Mouse (Mus musculus) gastrocnemius, postnatal 10 days (tissue): ENCODE data around the gene Tcte1. TPM values are rescaled to one million over a fixed set of nuclear protein-coding genes. Genes with fewer than 3 reads are reported as not detected.
A peak's percentile ranks its signal among the peaks of the same experiment; 100 is the strongest.

Experiments used
- DNase-seq: peaks from one replicate; pipeline ENCODE4 v3.0.0; 2021; ENCODE audit warnings: mixed read lengths
- long read RNA-seq, 2 experiments: library from polyadenylated mRNA; stranded (forward); transcript quantifications; one replicate each; pipeline ENCODE4 v2.0.0; 2021
- total RNA-seq, 2 experiments: library from RNA; stranded (reverse); gene quantifications; 2 replicates each; pipeline ENCODE4 v1.2.3; 2021

The Tcte1 gene
- not detected for total RNA-seq
- long read RNA-seq, experiment 1 = 0 reads
- long read RNA-seq, experiment 2 = 0 reads

DNA sequence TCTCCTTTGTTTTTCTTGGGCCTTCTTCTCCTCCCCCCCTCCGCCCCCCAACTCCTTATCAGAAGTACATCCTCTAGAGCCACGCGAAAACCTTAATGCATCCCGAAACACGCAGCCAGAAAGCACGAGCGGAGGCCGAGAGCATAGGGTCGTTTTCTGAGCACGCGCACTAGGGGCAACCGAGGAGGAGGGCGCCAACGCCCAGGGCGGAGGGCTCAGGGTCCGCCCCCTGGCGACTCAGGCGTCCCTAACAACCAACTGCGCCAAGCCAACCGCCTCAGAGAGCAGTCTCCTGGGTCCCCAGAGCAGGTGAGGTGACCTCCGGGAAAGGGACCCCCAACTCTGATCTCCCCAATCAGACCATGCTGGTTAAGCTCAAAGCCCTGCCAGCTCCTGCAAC, at the start of gene Tcte1:
Gene Tcte1 (plus strand): TSS at position 172 of the 400 bp plus-strand sequence.
- DNase-seq = no peak

- no peak for DNase-seq
Observed at GRCm38 (mm10) chr17:45473667-45474066, 49.6 kb upstream of the Tcte1 start.

- no peak for DNase-seq
Observed at GRCm38 (mm10) chr17:45474146-45474545, 49.1 kb upstream of the Tcte1 start.

DNA sequence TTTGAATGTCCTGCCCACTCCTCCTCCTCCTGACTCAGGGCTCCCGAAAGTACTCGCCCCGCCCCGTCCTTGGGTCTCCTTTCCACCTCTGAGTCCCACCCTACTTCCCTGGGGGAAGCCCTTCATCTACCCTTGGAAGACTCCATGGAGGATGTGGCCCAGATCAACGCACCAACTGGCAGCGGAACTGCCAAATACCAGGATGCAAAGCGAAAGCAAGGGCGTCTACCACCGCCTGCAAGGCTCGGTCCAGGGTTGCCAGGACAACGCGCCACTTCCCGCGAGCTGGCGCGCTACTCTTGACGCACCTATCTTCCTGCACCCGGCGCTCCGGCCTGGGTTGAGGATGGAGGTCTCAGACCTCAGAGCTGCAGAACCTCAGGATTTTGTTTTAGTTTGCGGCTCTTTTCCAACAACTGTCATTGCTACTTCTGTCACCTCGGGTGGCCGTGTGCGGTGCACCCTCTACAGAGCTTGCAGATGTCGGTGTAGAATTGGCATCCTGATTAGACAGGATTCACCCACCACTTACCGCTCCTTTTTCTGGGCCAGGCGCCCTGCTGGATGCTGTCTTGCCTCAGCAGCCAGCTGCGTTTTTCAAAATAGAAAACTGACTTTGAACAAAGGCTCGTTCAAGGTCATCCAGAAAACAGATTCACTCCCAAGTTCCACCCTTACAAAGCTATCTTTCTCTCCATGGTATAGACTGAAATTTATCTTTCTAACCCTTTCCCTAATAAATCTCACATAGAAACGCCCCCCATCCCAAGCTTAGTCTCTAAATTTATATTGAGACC, 48.4 kb upstream of the Tcte1 start, which contains the start of gene Spats1:
Gene Spats1 (minus strand): TSS at position 747 of the 797 bp plus-strand sequence.
- DNase-seq = peak; percentile 43

DNA sequence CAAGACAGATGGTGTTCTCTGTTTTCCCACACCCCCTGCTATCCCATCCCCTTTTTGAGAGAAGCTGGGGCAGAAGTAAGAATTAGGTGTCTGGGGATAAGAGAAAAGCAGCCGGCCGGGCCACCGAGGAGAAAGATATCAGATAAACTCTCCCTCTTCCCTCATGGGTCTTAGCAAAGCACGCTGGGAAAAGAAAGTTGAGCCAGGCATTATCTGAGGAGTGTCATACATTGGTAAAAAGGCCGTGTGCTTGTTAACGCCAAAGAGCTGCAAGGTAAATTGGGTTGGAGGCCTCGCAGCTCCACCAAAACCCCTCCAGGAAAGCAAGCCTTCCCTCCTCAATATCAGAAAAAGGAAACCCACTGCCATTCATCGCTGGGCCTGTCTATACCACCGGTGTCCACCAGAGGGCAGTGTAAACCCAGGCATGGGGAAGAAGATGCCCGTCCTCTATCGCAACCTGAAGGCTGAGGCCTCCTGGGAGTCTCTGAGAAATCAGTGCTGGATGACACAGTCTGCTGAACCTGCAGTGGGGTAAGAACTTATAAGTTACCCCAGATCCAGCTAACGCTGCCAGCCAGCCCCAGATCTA, 44.9 kb upstream of the Tcte1 start:
- peak; percentile 83 for DNase-seq

DNA sequence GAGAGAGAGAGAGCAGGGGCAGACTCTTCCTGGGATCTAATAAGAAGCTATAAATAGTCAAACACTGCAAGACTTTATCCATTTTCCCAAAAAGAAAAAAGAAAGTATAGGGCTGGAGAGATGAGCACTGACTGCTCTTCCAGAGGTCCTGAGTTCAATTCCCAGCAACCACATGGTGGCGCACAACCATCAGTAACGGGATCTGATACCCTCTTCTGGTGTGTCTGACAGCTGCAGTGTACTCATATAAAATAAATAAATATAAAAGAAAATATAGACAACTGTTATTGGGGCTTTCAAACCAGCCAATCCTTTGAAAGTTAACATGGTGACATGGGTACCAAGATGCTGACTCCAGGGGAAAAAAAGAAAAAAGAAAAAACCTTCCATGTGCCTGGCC, 42.8 kb upstream of the Tcte1 start:
- no peak for DNase-seq

DNA sequence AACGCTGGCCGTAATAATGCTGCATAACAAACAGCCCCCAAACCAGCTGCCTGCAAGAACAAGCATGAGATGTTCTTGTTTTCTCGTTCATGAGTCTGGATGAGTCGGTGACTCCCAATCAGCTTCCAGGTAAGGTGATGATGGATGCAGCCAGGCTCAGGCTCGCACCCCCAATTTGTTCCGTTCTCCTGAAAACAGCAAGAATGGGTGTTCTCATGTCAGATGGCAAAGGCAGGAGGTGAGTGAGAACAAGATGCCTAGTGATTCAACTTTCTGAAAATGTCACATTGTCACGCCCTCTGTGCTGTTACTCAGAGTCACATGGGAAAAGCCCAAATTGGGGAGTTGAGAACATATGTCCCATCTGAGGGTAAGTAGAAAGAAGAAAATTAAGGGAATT, 37.7 kb upstream of the Tcte1 start:
- DNase-seq = no peak

GRCm38 (mm10) chr17:45487216-45487615, 36.0 kb upstream of the Tcte1 start:
- no peak for DNase-seq

DNA sequence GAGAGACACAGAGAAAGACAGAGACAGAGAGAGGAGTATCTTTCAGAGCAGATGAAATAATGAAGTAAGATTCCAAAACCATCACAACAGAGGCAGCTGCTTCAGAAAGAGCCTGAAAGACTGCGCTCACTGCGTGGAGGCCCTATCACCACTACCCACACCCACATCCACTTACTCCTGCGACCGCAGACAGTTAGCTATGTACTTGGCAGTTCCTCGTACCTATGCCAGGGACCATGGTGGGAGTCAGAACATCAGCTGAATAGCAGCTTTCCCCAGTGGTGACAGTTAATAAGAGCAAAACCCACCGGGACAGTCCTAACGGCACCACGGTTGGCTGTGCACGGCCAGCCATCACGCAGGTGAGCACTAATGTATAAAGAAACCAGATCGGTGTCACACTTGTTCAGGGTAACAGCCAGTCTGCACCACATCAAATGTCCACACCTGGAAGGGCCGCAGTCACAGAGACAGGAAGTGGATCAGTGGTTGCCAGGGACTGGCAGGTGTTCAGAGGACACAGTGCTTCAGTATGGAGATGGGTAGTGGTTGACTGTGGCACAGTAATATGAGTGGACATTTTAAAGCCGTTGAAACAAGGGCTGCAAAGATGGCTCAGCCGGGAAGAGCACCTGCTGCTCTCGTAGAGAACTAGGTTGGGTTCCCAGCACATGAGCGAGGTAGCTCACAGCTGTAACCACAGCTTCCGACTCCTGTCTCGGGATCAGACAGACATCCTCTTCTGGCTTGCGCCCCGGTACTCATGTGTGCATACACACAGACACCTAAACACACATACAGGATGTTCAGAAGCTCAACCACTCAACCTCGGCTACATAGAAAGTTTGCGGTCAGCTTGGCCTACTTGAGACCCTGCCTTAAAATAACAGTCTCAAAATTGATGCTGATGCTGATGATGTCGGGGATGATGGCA, 34.6 kb upstream of the Tcte1 start:
- DNase-seq = no peak

GRCm38 (mm10) chr17:45489736-45490135, 33.5 kb upstream of the Tcte1 start:
- no peak for DNase-seq

GRCm38 (mm10) chr17:45490532-45491154, 32.6 kb upstream of the Tcte1 start:
- no peak for DNase-seq

DNA sequence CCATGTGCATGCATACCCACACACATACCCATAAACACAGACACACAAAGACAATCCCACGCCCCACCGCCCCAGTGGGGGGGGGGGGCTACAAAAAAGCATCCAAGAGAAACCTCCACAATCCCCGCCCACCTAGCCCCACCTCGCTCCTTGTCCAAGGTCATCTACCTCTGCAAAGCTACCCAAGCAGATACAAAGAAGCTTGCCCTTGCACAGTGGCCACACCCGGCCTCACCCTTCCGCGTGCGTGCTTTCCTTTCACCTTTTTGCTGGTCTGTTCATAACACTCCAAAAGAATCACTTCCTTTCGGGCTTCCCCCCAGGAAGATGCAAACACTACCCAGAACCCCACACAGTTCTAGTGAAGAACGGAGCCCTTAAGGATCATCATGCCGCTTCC, 27.8 kb upstream of the Tcte1 start:
- DNase-seq = no peak

DNA sequence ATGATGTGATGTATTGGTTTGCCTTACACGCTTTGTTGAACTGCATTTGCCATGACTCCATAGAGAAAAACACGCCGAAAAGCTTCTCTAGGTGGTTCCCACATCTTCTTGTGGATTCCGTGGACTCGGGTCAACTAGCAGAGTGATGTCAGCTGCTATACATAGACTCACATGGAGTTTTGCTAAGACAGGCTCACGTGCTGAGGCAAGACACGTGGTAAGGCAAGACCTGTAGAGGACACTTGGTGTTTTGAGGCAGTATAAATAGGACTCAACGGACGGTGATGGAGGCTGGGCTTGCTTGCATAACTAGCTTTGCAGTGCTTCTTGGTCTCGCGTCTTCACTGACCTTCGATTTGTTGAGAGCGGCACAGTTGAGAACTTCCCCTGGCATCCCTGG, 24.8 kb upstream of the Tcte1 start:
- no peak for DNase-seq

GRCm38 (mm10) chr17:45499516-45499915, 23.7 kb upstream of the Tcte1 start:
- DNase-seq = no peak

- no peak for DNase-seq
Observed at GRCm38 (mm10) chr17:45500981-45501380, 22.3 kb upstream of the Tcte1 start.

GRCm38 (mm10) chr17:45502324-45502723, 20.9 kb upstream of the Tcte1 start:
- no peak for DNase-seq

DNA sequence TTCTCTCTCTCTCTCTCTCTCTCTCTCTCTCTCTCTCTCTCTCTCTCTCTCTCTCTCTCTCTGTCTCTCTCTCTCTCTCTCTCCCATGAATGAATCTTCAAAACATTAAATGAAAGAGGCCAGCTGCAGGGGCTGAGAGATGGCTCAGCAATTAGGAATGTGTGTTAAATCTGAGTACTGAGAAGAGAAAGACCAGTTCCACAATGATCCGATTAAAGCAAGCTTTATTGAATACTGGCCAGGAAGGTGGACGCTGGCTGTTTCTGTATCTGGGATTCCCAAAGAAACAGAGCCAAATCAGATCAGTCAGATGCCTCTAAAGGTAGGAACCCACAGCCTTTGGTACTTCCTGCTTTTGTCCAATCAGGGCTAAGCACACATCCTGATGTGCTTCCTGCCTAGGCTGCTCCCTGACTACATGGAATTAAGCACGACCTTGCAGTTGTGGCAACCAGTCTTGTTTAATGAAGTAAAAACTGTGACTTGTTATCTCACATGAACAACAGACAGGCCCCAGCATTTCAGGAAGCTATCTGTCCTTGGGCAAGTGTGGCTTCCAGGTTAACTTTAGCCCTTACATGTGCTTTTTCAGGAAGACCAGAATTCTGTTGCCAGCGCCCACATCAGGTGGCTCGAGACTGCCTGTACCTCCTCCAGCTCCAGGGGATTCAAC, 19.8 kb upstream of the Tcte1 start:
- DNase-seq = no peak

DNA sequence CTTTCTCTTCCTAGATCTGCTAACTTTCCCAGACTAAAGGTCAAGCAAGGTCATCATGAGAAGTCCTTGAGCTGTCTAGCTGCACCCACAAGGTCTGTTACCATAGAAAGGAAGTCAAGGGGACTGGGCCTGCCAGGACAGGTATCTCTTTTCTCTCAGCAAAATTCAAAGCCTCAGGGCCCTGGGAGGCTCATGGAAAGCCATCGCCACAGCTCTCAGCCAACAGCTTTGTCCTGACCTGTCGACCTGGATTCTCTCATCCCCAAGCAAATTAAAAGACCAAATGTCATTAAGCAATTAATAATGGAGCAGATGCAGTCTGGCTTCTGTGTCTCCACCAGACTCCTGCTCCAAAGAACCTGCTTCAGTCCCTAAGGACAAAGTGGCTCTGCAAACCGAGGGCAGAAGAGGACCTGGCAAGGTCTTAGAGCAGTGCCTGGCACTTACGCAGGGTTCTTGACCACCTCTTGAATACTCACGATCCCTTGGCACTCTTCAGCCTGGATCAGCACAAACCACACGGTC, 17.2 kb upstream of the Tcte1 start:
- no peak for DNase-seq

GRCm38 (mm10) chr17:45506700-45507189, 16.5 kb upstream of the Tcte1 start, which contains the start of gene Aars2:
Aars2 (plus strand) TSS chr17:45506841.
- DNase-seq = peak; percentile 96

DNA sequence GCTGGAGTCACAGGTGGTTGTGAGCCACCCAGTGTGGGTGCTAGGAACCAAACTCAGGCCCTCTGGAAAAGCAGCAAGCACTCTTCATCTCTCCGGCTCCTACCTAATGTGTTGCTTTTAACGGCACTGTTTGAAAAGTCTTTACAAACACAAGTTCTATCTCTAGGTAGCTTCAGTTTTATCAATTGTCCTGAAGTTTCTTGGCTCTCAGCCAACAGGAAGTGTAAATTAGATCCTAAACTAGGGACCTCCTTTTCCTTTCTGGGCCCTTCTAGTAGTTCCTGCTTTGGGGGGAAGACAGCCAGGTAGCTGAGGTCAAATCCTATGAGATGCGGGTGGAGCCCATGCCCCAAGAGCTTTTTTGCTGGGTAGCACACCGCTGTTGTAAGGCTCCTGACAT, 12.4 kb upstream of the Tcte1 start:
- no peak for DNase-seq

- no peak for DNase-seq
Observed at GRCm38 (mm10) chr17:45511757-45512156, 11.5 kb upstream of the Tcte1 start.
